Mouse (Mus musculus): Measurements from ENCODE around the gene Fcho1. TPM values are rescaled to one million over a fixed set of nuclear protein-coding genes. Genes with fewer than 3 reads are reported as not detected.
A peak's percentile ranks its signal among the peaks of the same experiment; 100 is the strongest.

Fcho1 gene
- polyA plus RNA-seq, 1 experiment from 2014 or later, result 1.8 TPM

DNA sequence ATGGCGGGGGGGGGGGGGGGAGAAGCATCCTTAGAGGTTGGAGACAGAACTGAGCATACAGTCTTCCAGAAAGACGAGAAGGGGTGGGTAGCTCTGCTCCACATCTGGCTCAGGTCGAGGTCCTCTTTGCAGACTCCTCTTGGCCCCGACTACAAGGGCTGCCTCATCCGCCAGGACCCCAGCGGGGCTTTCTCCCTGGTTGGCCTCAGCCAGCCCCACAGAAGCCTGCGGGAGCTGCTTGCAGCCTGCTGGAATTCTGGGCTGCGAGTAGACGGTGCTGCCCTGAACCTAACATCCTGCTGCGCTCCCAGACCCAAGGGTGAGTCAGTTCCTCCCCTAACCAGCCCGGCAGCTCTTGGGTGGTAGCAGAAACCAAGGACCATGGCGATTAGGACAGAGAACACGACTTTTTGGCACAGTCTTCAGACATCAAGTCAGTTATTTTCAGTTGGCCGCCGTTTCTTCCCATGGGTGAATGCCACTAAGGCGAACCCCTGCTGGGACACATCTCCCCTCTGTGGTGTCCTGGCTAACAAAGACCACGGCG, 44.1 kb downstream of the Fcho1 start:
- H3K4me1 ChIP-seq (ENCODE audit: insufficient read depth, low read depth, low read length), result 0 out of 2 replicates have a peak, but pooled peaks cover 5% of the 10 kb centered on the region
- H3K27ac ChIP-seq (ENCODE audit: low read length), result no peak overlapping the region
- ATAC-seq, result no peak
- TF ChIP-seq EP300 (IDR thresholded peaks at IDR 0.05) (no peak), CTCF (IDR thresholded peaks at IDR 0.05) (no peak)
- H3K4me3 ChIP-seq (ENCODE audit: low read depth, low read length), result no peak overlapping the region
- H3K9me3 ChIP-seq (ENCODE audit: low read length), result no peaks in the 10 kb centered on the region
- DNase-seq (ENCODE audit: low spot score), result no peak
- WGBS, result 24% methylated on average over 17 of the region's 18 CpGs
- H3K27me3 ChIP-seq (replicated peaks; ENCODE audit: insufficient read depth, low read length), result peaks cover 34% of the 10 kb centered on the region
- no peaks in the 10 kb centered on the region for H3K36me3 ChIP-seq (ENCODE audit: insufficient read depth, low read length)
- no peak overlapping the region for H3K9ac ChIP-seq (replicated peaks; ENCODE audit: low read depth)
- H3K4me2 ChIP-seq (replicated peaks; ENCODE audit: low read depth, low read length), result no peak overlapping the region

DNA sequence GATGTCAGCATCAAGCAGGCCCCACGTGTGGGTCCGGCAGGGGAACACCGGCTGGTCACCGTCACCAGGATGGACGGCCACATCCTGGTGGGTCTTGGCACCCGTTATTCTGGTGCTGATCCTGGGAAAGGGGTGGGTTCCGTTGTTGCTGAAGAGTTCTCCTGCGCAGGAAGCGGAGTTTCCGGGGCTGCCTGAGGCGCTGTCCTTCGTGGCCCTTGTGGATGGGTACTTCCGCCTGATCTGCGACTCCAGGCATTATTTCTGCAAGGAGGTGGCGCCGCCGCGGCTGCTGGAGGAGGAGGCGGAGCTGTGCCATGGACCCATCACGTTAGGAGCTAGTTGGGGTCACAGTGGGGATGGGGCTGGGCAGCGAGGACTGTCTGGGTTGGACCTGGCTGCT, 45.0 kb downstream of the Fcho1 start:
- Histone ChIP-seq H3K4me2 (replicated peaks; ENCODE audit: low read depth, low read length) (no peak overlapping the region), H3K4me3 (ENCODE audit: low read depth, low read length) (no peak overlapping the region), H3K9me3 (ENCODE audit: low read length) (no peaks in the 10 kb centered on the region), H3K36me3 (ENCODE audit: insufficient read depth, low read length) (no peaks in the 10 kb centered on the region), H3K4me1 (ENCODE audit: insufficient read depth, low read depth, low read length) (peaks cover 8% of the 10 kb centered on the region), H3K27ac (ENCODE audit: low read length) (no peak overlapping the region), H3K27me3 (replicated peaks; ENCODE audit: insufficient read depth, low read length) (peaks cover 24% of the 10 kb centered on the region), H3K9ac (replicated peaks; ENCODE audit: low read depth) (no peak overlapping the region)
- TF ChIP-seq EP300 (IDR thresholded peaks at IDR 0.05) (0 out of 2 replicates have a peak, but pooled peaks have one; percentile 9), CTCF (IDR thresholded peaks at IDR 0.05) (no peak)
- WGBS, result 14% methylated on average over 21 of the region's 21 CpGs
- ATAC-seq, result peak; percentile 23
- no peak for DNase-seq (ENCODE audit: low spot score)

DNA sequence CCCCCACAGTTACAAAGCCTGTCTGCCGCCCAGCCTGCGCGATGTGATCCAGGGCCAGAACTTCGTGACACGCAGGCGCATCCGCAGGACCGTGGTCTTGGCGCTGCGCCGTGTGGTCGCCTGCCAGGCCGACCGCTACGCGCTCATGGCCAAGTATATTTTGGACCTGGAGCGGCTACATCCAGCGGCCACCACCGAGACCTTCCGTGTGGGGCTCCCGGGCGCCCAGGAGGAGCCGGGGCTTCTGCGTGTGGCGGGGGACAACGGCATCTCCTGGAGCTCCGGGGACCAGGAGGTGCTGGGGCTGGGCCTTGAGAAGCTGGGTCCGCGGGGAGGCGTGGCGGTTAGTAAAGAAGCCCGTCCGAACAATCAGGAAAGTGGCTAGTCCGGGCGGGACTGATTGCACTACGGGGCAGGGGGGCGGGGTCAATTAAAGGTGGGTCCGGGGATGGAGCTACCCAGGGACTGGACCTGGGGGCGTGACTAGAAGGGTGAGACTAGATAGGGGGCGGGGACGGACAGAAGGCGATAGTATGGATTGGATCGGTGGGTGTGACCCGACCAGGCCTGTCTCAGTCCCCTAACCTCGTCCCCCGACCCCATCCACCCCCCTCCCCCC, 45.9 kb downstream of the Fcho1 start:
- WGBS, result 20% methylated on average over 42 of the region's 46 CpGs
- peak overlapping the region; percentile 25 for H3K4me3 ChIP-seq (ENCODE audit: low read depth, low read length)
- no peaks in the 10 kb centered on the region for H3K9me3 ChIP-seq (ENCODE audit: low read length)
- H3K27ac ChIP-seq (ENCODE audit: low read length), result no peak overlapping the region
- no peak overlapping the region for H3K9ac ChIP-seq (replicated peaks; ENCODE audit: low read depth)
- 0 out of 2 replicates have a peak, but pooled peaks have one; percentile 6 for ATAC-seq
- TF ChIP-seq EP300 (IDR thresholded peaks at IDR 0.05) (no peak), CTCF (IDR thresholded peaks at IDR 0.05) (no peak)
- H3K4me1 ChIP-seq (ENCODE audit: insufficient read depth, low read depth, low read length), result peaks cover 8% of the 10 kb centered on the region
- DNase-seq (ENCODE audit: low spot score), result no peak
- H3K27me3 ChIP-seq (replicated peaks; ENCODE audit: insufficient read depth, low read length), result peaks cover 16% of the 10 kb centered on the region
- H3K36me3 ChIP-seq (ENCODE audit: insufficient read depth, low read length), result no peaks in the 10 kb centered on the region
- peak overlapping the region; percentile 44 for H3K4me2 ChIP-seq (replicated peaks; ENCODE audit: low read depth, low read length)

DNA sequence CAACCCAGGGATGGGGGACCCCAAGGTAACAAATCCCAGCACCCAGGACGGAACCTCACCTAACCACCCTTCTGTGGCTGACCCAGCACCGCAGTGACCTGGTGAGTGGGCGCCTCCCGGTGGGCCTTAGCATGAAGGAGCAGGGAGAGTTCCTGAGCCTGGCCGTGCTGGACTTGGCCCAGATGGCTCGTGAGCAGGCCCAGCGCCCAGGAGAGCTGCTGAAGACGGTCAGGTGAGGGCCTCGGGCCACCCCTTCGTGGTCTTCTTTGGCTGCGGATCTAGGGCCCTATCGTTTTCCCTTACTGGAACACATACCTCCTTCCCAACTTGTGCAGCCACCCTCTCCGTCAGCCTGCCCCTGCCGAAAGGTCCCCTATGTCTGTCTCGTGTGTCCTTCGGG, 46.4 kb downstream of the Fcho1 start:
- peaks cover 8% of the 10 kb centered on the region for H3K4me1 ChIP-seq (ENCODE audit: insufficient read depth, low read depth, low read length)
- H3K4me2 ChIP-seq (replicated peaks; ENCODE audit: low read depth, low read length), result peak overlapping the region; percentile 44
- no peak overlapping the region for H3K27ac ChIP-seq (ENCODE audit: low read length)
- no peak for ATAC-seq
- H3K9ac ChIP-seq (replicated peaks; ENCODE audit: low read depth), result no peak overlapping the region
- WGBS, result 34% methylated on average over 15 of the region's 16 CpGs
- H3K36me3 ChIP-seq (ENCODE audit: insufficient read depth, low read length), result no peaks in the 10 kb centered on the region
- no peaks in the 10 kb centered on the region for H3K9me3 ChIP-seq (ENCODE audit: low read length)
- no peak for DNase-seq (ENCODE audit: low spot score)
- TF ChIP-seq CTCF (IDR thresholded peaks at IDR 0.05) (no peak), EP300 (IDR thresholded peaks at IDR 0.05) (no peak)
- H3K27me3 ChIP-seq (replicated peaks; ENCODE audit: insufficient read depth, low read length), result peaks cover 12% of the 10 kb centered on the region
- peak overlapping the region; percentile 25; the same call in 1 of the 2 replicates for H3K4me3 ChIP-seq (ENCODE audit: low read depth, low read length)

DNA sequence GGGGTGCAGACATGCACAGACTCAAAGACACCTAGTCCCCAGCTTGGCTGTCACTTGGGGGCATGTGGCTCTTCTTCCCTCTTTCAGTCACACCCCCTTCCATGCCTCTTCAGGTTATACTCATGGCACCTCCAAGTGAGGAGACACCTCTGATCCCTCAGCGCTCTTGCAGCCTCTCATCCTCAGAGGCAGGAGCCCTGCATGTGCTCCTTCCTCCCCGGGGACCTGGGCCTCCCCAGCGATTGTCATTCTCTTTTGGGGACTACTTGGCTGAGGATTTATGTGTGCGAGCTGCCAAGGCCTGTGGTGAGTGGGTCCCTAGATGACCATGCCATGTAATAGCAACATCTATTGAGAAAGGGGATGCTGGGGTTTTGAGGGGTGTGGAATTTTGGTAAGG, 47.3 kb downstream of the Fcho1 start:
- Histone ChIP-seq H3K4me2 (replicated peaks; ENCODE audit: low read depth, low read length) (no peak overlapping the region), H3K27ac (ENCODE audit: low read length) (no peak overlapping the region), H3K9me3 (ENCODE audit: low read length) (no peaks in the 10 kb centered on the region), H3K36me3 (ENCODE audit: insufficient read depth, low read length) (no peaks in the 10 kb centered on the region), H3K4me1 (ENCODE audit: insufficient read depth, low read depth, low read length) (peaks cover 8% of the 10 kb centered on the region), H3K27me3 (replicated peaks; ENCODE audit: insufficient read depth, low read length) (peaks cover 5% of the 10 kb centered on the region), H3K9ac (replicated peaks; ENCODE audit: low read depth) (no peak overlapping the region), H3K4me3 (ENCODE audit: low read depth, low read length) (no peak overlapping the region)
- no peak for DNase-seq (ENCODE audit: low spot score)
- no peak for ATAC-seq
- no peak for TF ChIP-seq EP300 (IDR thresholded peaks at IDR 0.05)
- TF ChIP-seq CTCF (IDR thresholded peaks at IDR 0.05), result no peak
- WGBS, result 74% methylated on average over 4 of the region's 4 CpGs

DNA sequence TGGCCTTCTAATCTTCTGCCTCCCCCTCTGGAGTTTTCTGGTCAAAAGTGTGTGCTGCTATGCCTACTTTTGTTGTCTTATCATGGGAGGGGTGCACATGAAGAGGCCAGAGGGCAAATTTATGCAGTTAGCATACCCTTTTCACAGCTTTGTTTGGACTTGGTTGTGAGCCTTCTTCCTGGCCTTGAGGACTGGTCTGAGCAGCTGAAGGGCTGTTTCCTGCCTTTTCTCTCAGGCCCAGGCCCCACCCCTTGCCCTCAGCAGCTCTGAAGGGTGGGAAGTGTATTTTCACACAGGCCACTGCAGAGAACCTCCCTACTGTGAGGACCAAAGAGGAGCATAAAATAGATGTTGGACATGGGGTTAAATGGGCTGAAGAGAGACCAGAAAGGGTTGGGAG, 48.0 kb downstream of the Fcho1 start:
- no peaks in the 10 kb centered on the region for H3K36me3 ChIP-seq (ENCODE audit: insufficient read depth, low read length)
- H3K9me3 ChIP-seq (ENCODE audit: low read length), result no peaks in the 10 kb centered on the region
- H3K9ac ChIP-seq (replicated peaks; ENCODE audit: low read depth), result no peak overlapping the region
- DNase-seq (ENCODE audit: low spot score) (no peak), ATAC-seq (no peak)
- peaks cover 8% of the 10 kb centered on the region for H3K4me1 ChIP-seq (ENCODE audit: insufficient read depth, low read depth, low read length)
- no peak overlapping the region for H3K27ac ChIP-seq (ENCODE audit: low read length)
- 0 out of 2 replicates have a peak overlapping the region, but pooled peaks have one; percentile 78 for H3K4me2 ChIP-seq (replicated peaks; ENCODE audit: low read depth, low read length)
- H3K27me3 ChIP-seq (replicated peaks; ENCODE audit: insufficient read depth, low read length), result peaks cover 4% of the 10 kb centered on the region
- no peak overlapping the region for H3K4me3 ChIP-seq (ENCODE audit: low read depth, low read length)
- TF ChIP-seq EP300 (IDR thresholded peaks at IDR 0.05) (no peak), CTCF (IDR thresholded peaks at IDR 0.05) (no peak)
